Mouse (Mus musculus) spleen, embryonic (tissue): Measurements from ENCODE around the gene Rnf227.
"Not testable (repeated sequence)": the region's sequence is repeated elsewhere in the genome, so short reads cannot be mapped to it uniquely, and the experiment has no call there.

Experiments used
- CTCF ChIA-PET: fragments of 350-600 bp; sonication (Branson Sonifier 250); formaldehyde crosslinking; loops from one replicate; lab custom pipeline; 2022; lab: Charles Lee

Rnf227 gene

GRCm38 (mm10) chr11:69340161-69341131, at the start of gene Rnf227:
Gene Rnf227, plus strand, starts transcription at chr11:69340461.
- CTCF ChIA-PET, result interaction anchor here (0.7 kb wide), 1 partner anchor 35 kb away, joined by 3 read pairs; no protein-coding TSS in a partner anchor

GRCm38 (mm10) chr11:69291111-69291510, 49.1 kb upstream of the Rnf227 start:
- CTCF ChIA-PET, result no interaction called here

- CTCF ChIA-PET, result no interaction called here
Observed at GRCm38 (mm10) chr11:69295286-69295685, 45.0 kb upstream of the Rnf227 start.

GRCm38 (mm10) chr11:69297799-69298198, 42.5 kb upstream of the Rnf227 start:
- CTCF ChIA-PET, result interaction anchor here (0.7 kb wide), 1 partner anchor 127 kb away, joined by 3 read pairs; no protein-coding TSS in a partner anchor

GRCm38 (mm10) chr11:69298231-69298630, 42.0 kb upstream of the Rnf227 start:
- CTCF ChIA-PET, result interaction anchor here (0.7 kb wide), 1 partner anchor 126 kb away, joined by 3 read pairs; no protein-coding TSS in a partner anchor

GRCm38 (mm10) chr11:69302817-69303216, 37.4 kb upstream of the Rnf227 start:
- CTCF ChIA-PET, result no interaction called here

- CTCF ChIA-PET, result interaction anchor here (0.5 to 1.2 kb wide), 6 partner anchors 20 to 104 kb away, joined by 3 to 7 read pairs (median 4); no protein-coding TSS in a partner anchor
Observed at GRCm38 (mm10) chr11:69305291-69305690, 35.0 kb upstream of the Rnf227 start.

GRCm38 (mm10) chr11:69306039-69306438, 34.2 kb upstream of the Rnf227 start:
- CTCF ChIA-PET, result interaction anchor here (0.6 to 0.7 kb wide), 3 partner anchors 19 to 72 kb away, joined by 3 to 4 read pairs (median 3); no protein-coding TSS in a partner anchor

- CTCF ChIA-PET, result no interaction called here
Observed at GRCm38 (mm10) chr11:69311266-69311665, 29.0 kb upstream of the Rnf227 start.

- CTCF ChIA-PET, result no interaction called here
Observed at GRCm38 (mm10) chr11:69316361-69316760, 23.9 kb upstream of the Rnf227 start.

GRCm38 (mm10) chr11:69318000-69318399, 22.3 kb upstream of the Rnf227 start:
- CTCF ChIA-PET, result not testable (repeated sequence)

GRCm38 (mm10) chr11:69321580-69321979, 18.7 kb upstream of the Rnf227 start:
- CTCF ChIA-PET, result no interaction called here

GRCm38 (mm10) chr11:69322010-69322409, 18.3 kb upstream of the Rnf227 start:
- CTCF ChIA-PET, result no interaction called here

- CTCF ChIA-PET, result interaction anchor here (0.6 kb wide), 1 partner anchor 47 kb away, joined by 7 read pairs; no protein-coding TSS in a partner anchor
Observed at GRCm38 (mm10) chr11:69322693-69323471, 17.4 kb upstream of the Rnf227 start.

GRCm38 (mm10) chr11:69323667-69324111, 16.6 kb upstream of the Rnf227 start, which contains the start of the genes Cntrob and Trappc1:
Gene Cntrob, minus strand, starts transcription at chr11:69323775.
Gene Trappc1, plus strand, starts transcription at chr11:69323980.
- CTCF ChIA-PET, result interaction anchor here (0.5 kb wide), 1 partner anchor 379 kb away, joined by 11 read pairs; no protein-coding TSS in a partner anchor

- CTCF ChIA-PET, result interaction anchor here (0.7 kb wide), 1 partner anchor 19 kb away, joined by 4 read pairs; no protein-coding TSS in a partner anchor
Observed at GRCm38 (mm10) chr11:69324749-69325148, 15.5 kb upstream of the Rnf227 start.

GRCm38 (mm10) chr11:69325628-69326407, 14.4 kb upstream of the Rnf227 start, which contains the start of gene Kcnab3:
Gene Kcnab3, plus strand, starts transcription at chr11:69326258.
- CTCF ChIA-PET, result interaction anchor here (0.7 kb wide), 1 partner anchor 20 kb away, joined by 4 read pairs; no protein-coding TSS in a partner anchor

GRCm38 (mm10) chr11:69326408-69327156, 13.7 kb upstream of the Rnf227 start:
- CTCF ChIA-PET, result no interaction called here

- CTCF ChIA-PET, result no interaction called here
Observed at GRCm38 (mm10) chr11:69327157-69327442, 13.2 kb upstream of the Rnf227 start.

GRCm38 (mm10) chr11:69327648-69328047, 12.6 kb upstream of the Rnf227 start:
- CTCF ChIA-PET, result no interaction called here
